Mouse (Mus musculus): Measurements from ENCODE around the gene Rapgef1. TPM values are rescaled to one million over a fixed set of nuclear protein-coding genes. Genes with fewer than 3 reads are reported as not detected.

Rapgef1 gene
- total RNA-seq, 2 experiments from 2014 or later, result 90.9 to 92.2 TPM

Other genes starting within 250 kb of the Rapgef1 start
- not detected for gene Gm13420, start 132.0 kb downstream of the Rapgef1 start, total RNA-seq (2021)
- gene Gm13547, start 139.6 kb downstream of the Rapgef1 start, total RNA-seq (2021), result not detected
- 1 to 10 TPM; 8.0 to 8.7 TPM for gene Coq4, start 167.8 kb downstream of the Rapgef1 start, total RNA-seq (2021)
- 10 to 100 TPM; 24.7 to 36.5 TPM for gene Trub2, start 168.8 kb downstream of the Rapgef1 start, total RNA-seq (2021)
- gene Slc27a4, start 182.9 kb downstream of the Rapgef1 start, total RNA-seq (2021), result 10 to 100 TPM; 10.6 to 11.2 TPM
- 10 to 100 TPM; 25.4 to 28.6 TPM for gene Urm1, start 200.4 kb downstream of the Rapgef1 start, total RNA-seq (2021)
- 10 to 100 TPM; 28.3 to 39.0 TPM for gene Cercam, start 249.4 kb downstream of the Rapgef1 start, total RNA-seq (2021)

Data from gastrocnemius, postnatal 10 days (tissue).